Mouse (Mus musculus): ENCODE measurements around the gene Elovl7.

Elovl7 gene

DNA sequence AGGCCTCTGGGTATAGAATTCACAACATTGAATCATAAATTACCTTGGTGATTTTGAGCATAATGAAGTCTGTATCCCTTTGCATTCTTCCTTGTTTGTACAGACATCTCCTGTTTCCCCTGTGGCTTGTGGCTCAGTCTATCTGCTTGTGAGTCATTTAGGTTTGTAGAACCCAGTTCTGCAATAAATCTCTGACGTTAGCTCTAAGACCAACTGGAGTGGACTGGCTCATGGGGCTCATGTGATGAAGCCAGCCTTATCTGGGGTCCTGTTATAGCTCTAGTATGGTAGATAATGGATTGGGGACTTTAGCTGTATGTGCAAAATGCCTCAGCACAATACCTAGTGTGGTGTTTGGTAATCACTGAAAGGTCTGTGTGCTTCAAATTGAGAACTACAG is 89.6 kb downstream of the Elovl7 start:
- peak; percentile 20 for DNase-seq (ENCODE audit: low read depth)

DNA sequence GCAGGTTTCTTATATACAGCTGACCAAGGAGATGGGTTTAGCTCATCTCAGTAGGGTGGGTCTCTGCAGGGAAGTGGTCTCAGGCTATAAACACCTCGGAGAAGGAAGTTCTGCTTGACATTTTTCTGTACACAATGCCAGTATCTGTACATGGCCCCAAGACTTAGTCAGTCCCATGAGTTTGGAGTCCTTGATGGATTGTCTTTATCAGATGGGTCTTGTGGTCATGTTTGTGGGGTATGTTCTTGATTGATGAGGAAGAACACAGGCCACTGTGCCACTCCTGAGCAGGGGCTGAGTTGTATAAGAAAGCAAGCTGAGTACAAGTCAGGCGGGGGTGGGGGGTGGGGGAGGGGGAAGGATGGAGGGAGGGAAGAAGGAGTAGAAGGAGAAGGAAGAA is 90.5 kb downstream of the Elovl7 start:
- DNase-seq (ENCODE audit: low read depth), result no peak

DNA sequence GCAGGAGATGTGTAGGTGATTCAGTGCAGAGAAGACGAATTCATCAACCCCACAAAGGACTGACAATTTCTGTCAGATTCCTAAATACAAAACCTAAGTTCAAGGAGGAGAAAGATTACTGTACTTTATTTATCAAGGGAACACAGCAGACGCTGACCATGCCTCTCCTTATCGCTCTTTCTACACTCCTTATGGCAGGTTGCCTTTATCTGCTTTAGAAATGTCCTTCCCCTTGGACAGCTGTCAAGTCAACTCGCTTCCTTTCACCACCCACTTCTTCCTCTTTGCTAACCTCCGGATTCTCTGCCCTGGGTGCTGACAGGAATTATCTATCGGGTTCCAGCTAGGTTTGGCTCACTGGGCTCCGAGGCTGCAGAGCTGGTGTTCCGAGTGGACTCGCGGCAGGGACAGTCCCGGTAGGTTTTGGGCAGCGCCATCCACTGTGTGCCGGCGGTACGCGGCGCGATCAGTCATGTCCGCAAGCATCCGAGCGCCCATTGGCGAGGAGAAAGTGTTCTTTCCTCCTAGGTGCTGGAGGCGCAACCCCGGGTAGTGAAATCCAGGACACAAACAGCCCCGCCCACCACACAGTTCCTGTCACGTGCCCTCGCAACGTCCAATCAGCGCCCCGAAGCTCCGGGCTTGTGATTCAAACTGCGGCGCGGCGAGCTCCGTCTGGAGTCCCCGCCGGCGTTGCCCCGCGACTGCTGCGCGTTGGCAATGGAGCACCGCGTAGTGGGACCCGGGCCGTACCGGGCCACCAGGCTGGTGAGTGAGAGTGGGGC is 101.7 kb downstream of the Elovl7 start, which contains the start of gene Depdc1b:
Gene Depdc1b (plus strand): TSS at position 631 of the 785 bp plus-strand sequence.
- peak; percentile 96 for DNase-seq (ENCODE audit: low read depth)

DNA sequence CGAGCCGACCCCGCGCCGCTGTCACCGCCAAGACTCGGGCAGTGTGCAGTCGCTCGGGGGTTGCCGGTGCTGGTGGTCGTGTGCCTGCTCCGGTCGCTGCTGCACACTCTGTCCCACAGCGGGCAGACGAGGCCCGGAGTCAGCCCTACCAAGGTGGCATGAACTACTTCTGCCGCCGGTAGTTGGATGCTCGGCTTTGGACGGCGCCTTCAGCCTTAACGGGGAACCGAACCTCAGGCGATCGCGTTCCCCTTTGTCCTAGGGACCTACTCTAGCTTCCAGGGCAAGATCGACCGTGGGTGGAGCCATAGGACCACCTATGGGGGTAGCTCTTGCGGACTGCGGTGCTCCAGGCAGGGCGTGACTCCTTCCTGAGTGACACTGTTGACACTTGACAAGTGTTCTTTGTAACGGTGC is 102.3 kb downstream of the Elovl7 start:
- DNase-seq (ENCODE audit: low read depth), result peak; percentile 10

DNA sequence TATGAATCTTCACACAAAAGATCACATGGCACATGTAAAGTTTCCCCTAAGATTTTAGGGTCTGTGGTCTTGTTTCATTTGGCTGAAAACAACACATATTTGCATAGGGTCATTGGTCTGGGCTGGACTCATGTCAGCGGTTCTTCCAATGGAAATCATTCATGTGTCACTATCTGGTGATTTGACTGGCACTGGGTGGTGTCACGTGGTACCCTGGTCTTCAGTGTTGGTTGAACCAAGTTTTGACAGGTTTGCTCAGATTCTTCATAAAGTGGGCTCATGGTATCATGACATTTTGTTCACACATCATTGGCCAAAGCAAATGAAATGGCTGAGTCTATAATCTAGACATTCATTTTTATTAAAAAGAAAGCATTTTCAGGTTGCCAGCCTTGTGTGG is 103.2 kb downstream of the Elovl7 start:
- DNase-seq (ENCODE audit: low read depth), result no peak

DNA sequence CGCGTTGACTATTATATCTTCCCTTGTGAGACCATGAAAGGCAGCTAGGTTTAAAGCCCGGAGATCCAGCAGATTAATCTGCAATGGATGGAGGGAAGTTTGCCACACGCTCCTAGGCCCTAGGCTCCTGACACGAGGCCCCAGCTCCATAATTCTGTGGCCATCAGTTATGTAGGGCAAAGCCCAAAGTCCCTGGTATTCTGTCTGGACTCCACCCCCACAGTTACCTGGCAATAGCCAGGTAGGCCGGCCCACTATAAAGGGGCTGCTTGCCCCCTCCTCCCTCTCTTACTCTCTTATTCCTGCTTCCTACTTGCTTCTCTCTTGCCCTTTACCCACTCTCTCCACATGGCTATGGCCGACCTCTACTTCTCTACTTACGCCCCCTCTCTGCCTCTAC is 104.8 kb downstream of the Elovl7 start:
- DNase-seq (ENCODE audit: low read depth), result no peak

DNA sequence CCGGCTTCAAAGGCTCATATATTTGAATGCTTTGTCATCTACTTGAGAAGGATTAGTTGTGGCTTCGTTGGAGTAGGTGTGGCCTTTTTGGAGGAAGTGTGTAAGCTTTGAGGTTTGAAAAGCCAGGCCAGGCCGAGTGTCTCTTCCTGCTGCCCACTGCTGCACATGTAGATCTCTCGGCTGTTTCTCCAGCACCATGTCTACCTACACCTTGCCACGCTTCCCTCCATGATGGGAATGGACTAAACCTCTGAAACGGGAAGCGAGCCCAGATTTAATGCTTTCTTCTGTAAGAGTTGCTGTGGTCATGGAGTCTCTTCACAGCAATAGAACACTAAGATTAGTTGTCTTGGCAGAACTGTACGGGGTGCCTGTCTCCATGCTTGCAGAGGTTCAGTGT is 106.0 kb downstream of the Elovl7 start:
- DNase-seq (ENCODE audit: low read depth), result no peak

DNA sequence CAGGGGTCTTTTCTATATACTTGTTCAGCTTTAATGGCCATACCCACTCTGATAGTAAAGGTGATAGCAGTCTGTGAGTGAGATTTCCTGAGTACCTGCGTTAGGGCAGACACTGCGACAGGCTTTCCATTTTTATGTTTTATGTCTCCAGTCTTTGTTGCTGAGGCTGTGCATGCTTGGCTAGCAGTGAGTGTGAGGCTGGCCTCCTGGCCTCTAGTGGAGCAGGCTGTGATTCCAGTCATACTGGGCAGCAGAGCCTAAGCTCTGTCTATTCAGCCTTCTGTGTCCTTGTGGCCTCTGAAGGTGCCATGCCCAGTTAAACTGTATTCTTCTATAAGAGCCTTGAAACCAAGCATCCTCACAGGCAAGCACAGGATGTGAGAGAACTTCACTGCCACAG is 108.3 kb downstream of the Elovl7 start:
- no peak for DNase-seq (ENCODE audit: low read depth)

DNA sequence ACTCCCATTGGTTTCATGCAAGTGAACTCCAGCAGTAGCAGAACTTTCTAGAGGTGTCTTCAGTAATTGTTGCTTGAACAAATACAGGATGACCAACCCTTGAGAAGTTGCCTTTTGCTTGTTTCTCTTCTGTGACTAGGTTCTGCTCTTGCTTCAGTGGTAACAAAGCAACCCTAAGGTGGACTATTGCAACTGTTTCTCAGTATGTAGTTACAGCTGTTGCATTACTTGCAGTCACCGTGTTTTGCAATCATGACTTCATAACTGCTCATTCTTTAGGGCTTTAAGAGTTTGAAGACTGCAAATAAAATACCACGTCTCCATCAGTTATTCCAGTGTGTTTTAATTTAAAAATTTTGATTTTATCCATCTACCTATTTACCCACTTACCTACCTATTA is 109.1 kb downstream of the Elovl7 start:
- DNase-seq (ENCODE audit: low read depth), result no peak

DNA sequence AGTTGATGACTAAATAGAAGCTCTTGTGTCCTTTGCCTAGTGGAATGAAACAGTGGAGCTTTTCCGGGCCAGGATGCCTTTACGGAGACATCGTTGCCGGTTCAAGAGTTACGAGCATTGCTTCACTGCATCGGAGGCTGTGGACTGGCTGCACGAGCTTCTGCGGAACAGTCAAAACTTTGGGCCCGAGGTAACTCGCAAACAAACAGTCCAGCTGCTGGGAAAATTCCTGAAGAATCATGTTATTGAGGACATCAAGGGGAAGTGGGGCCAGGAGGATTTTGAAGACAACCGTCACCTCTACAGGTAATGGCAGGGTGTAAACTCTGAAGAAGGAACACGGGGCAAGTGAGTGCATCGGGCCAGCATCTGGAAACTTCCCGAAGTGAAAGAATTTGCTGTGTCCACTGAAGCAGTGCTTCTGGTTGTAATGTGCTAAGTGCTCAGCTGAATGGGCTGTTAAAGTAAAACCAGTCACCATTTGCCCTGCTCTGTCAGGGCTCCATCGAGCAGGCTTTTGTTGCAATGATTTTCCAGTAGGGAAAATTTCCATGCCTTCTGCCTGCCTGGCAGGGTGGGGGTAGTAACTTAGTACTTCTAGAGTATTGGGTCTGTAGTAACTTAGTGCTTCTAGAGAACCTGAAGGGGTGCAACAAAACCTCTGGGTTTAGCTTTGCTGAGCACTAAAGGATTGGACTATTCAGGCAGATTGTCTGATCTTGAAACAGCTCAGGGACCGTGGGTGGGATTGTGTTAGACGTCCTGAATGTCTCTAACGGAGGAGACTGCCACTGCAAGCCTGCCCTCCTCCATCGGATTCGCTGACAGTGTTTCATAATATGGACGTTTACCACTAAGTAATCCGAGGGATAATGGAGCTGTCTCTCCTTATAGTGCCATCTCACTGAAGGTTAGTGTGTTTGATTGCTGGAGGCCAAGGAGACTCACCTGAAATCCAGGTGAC is 109.9 kb downstream of the Elovl7 start:
- DNase-seq (ENCODE audit: low read depth), result no peak

DNA sequence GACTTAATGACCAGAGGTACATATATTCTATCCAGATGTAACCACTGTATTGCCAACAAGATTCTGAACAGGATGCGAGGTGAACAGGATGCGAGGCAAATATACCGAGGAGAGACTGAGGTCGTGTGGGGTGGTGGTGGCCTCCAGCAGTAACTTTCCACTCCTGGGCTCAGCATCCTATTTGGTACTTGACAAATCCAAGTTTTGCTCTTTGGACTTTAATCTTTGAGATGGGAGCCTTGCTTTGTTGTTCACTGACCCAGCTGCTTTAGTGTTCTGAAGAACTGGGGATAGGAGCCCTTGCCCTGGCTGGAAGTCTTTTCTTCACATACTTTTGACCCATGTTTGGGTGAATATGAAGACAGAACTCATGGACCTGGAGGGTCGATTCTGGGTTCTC is 111.7 kb downstream of the Elovl7 start:
- no peak for DNase-seq (ENCODE audit: low read depth)

DNA sequence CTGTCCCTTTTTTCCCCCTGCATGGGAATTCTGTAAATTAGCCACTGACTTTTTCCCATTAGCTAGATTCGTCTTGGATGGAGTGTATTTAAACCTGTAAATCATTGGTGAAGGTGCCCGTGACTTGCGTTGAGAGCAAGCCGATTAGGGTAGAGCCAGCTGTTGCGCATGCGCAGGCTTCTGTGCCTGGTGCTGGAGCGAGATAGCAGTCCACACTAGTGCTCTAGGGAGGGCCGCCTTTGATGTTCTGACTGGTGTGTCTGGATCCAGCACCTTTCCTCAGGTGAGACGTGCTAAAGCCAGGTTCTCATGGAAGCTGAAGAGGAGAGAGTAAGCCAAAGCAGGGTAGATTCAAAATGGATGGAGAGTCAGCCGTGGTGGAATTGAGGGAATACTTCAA is 112.1 kb downstream of the Elovl7 start:
- no peak for DNase-seq (ENCODE audit: low read depth)

DNA sequence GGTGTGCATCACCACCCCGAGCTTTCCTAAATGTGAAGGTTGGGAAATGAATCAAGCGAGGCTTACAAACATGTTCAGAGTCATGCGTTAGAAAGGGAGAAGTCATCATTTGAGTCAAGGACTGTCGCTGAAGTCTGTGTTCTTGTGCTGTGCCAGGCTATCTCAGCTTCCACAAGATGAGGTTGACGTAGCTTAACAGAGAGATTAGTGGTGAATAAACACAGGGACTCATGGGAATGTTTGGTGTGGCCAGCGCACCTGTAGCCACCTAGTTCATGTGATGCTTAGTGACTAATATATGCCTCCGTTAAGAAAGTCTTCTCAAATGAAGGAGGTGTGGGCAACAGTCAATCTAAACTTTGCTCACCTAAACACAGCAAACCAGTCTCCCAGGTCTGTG is 112.8 kb downstream of the Elovl7 start:
- no peak for DNase-seq (ENCODE audit: low read depth)

DNA sequence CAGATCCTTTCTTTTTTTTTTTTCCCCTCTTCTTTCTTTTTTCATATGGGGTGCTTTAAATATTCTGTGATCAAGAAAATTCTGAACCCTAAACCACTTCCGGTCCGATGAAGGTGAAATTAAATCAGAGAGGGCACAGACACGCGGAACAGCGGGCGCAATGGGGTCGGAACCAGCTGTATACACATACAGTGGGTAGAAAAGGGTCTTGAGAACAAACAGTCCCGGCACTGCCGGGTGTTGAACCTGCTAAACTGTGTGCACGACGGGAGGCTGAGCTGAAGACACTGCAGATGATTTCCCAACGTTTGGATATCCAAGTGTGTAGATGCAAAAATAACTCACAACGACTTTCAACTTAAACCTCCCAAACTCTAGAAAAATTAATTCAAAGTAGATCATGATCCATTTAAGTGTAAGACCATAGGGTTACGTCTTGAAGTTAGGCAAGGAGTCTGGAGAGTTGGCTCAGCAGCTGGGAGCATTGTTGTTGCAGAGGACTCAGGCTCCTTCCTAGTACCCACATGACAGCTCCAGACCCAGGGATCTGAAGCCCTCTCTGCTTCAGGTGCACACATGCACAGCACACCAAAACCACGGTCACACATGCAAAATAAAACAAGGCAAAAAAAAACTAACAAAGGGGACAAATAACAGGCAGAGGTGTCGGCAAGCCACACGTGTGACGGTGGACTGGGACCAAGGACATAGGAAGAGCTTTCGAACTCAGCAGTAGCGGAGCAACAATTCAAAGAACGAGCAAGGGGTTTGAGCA is 114.4 kb downstream of the Elovl7 start:
- DNase-seq (ENCODE audit: low read depth), result no peak

DNA sequence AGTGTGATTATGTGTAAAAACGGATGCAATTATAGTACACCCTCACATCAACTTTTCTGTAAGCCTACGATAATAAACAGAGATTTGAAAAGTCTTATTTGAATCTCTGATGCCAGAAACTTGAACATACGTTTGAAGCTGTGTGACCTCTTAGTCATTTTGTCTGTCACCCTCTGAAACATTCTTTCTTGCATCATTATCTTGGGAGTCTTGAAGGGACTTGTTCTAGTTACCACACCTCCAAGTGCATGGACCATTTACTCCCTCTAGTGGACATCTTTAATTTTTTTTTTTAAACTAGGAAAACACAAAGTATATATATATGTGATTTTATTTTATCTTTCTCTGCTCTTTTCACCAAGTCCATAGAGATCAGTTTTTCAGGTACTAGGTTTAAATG is 115.5 kb downstream of the Elovl7 start:
- DNase-seq (ENCODE audit: low read depth), result peak; percentile 65

Data from NIH3T3 (cell line).